Mouse (Mus musculus) embryo, embryonic 10 days (tissue): Measurements from ENCODE around the gene Yju2.

ENCODE experiments used
- DNase-seq: peaks from one replicate; pipeline ENCODE4 v3.0.0-alpha.2; 2015; ENCODE audit warnings: low spot score

Yju2 gene

GRCm38 (mm10) chr17:56007444-56008355 lies 48.8 kb downstream of the Yju2 start:
- DNase-seq: peak; percentile 35

- peak; percentile 99 for DNase-seq
These were observed 49.6 kb downstream of the Yju2 start for GRCm38 (mm10) chr17:56008356-56009087.

GRCm38 (mm10) chr17:56009088-56009961 lies 50.4 kb downstream of the Yju2 start:
- peak; percentile 93 for DNase-seq

GRCm38 (mm10) chr17:56009962-56010240 lies 51.0 kb downstream of the Yju2 start:
- no peak for DNase-seq

- no peak for DNase-seq
These were observed 51.4 kb downstream of the Yju2 start for GRCm38 (mm10) chr17:56010255-56010654.

- peak; percentile 84 for DNase-seq
These were observed 51.8 kb downstream of the Yju2 start for GRCm38 (mm10) chr17:56010681-56011080.

- no peak for DNase-seq
These were observed 52.5 kb downstream of the Yju2 start for GRCm38 (mm10) chr17:56011441-56011840.

- DNase-seq: no peak
These were observed 56.4 kb downstream of the Yju2 start for GRCm38 (mm10) chr17:56015293-56015692.

GRCm38 (mm10) chr17:56016382-56016781 lies 57.5 kb downstream of the Yju2 start:
- DNase-seq: no peak

GRCm38 (mm10) chr17:56016793-56017785 lies 58.2 kb downstream of the Yju2 start:
- no peak for DNase-seq

GRCm38 (mm10) chr17:56017848-56018247 lies 58.9 kb downstream of the Yju2 start:
- no peak for DNase-seq
